Mouse (Mus musculus) heart, embryonic 11.5 days (tissue): ENCODE data around the gene Fbll1. TPM values are rescaled to one million over a fixed set of nuclear protein-coding genes. Genes with fewer than 3 reads are reported as not detected.

ENCODE experiments used
- ATAC-seq: fragments of 200-750 bp; cut with Nextera tagmentation; replicated peaks from 2 replicates; pipeline ENCODE4 v1.8.0; 2017; ENCODE audit warnings: moderate library complexity; ENCODE audit not compliant: insufficient number of reproducible peaks, low FRiP score, low TSS enrichment
- H3K27ac ChIP-seq: fragments of 300-500 bp; sonication (generic); 2 replicates; pipeline ENCODE4 v1.5.1; 2014; ENCODE audit warnings: mild to moderate bottlenecking, low read depth, low read length
- H3K27me3 ChIP-seq: fragments of 300-500 bp; sonication (generic); 2 replicates; pipeline ENCODE4 v1.6.1; 2014; ENCODE audit warnings: mild to moderate bottlenecking, low read length, mixed read lengths; ENCODE audit not compliant: control insufficient read depth, insufficient read depth
- H3K36me3 ChIP-seq: fragments of 300-500 bp; sonication (generic); 2 replicates; pipeline ENCODE4 v1.6.1; 2014; ENCODE audit warnings: mild to moderate bottlenecking, low read length, moderate library complexity, mixed read lengths; ENCODE audit not compliant: control insufficient read depth, insufficient read depth
- H3K4me1 ChIP-seq: fragments of 300-500 bp; sonication (generic); 2 replicates; pipeline ENCODE4 v1.6.1; 2014; ENCODE audit warnings: low read length; ENCODE audit not compliant: control insufficient read depth, insufficient read depth
- H3K4me2 ChIP-seq: fragments of 300-500 bp; sonication (generic); 2 replicates; pipeline ENCODE4 v1.6.1; 2014; ENCODE audit warnings: mild to moderate bottlenecking, moderate library complexity
- H3K4me3 ChIP-seq: fragments of 300-500 bp; sonication (generic); 2 replicates; pipeline ENCODE4 v1.5.1; 2014; ENCODE audit warnings: low read depth, low read length
- H3K9ac ChIP-seq: fragments of 300-500 bp; sonication (generic); 2 replicates; pipeline ENCODE4 v1.6.1; 2014; ENCODE audit warnings: mild to moderate bottlenecking, low read depth, low read length, moderate library complexity
- H3K9me3 ChIP-seq: fragments of 300-500 bp; sonication (generic); replicated peaks from 2 replicates; pipeline ENCODE4 v1.6.1; 2016; ENCODE audit warnings: low read length; ENCODE audit not compliant: control insufficient read depth
- WGBS: fragments of 180-500 bp; shearing (Covaris S2); extraction: QIAGEN DNeasy Blood & Tissue Kit; methylation state at CpG from one replicate; pipeline ENCODE4 v1.1.7; 2014; ENCODE audit not compliant: insufficient replicate concordance; 5-methylcytosine and 5-hydroxymethylcytosine counted together
- polyA plus RNA-seq: library from polyadenylated mRNA; unstranded; fragments of >200 nt; fragmentation: Nextera tagmentation; extraction: Ambion mirVana; gene quantifications from 2 replicates; pipeline ENCODE4 v1.2.1, GENCODE M21; 2014

Gene Fbll1
- polyA plus RNA-seq, 1 experiment from 2014 or later = not detected

DNA sequence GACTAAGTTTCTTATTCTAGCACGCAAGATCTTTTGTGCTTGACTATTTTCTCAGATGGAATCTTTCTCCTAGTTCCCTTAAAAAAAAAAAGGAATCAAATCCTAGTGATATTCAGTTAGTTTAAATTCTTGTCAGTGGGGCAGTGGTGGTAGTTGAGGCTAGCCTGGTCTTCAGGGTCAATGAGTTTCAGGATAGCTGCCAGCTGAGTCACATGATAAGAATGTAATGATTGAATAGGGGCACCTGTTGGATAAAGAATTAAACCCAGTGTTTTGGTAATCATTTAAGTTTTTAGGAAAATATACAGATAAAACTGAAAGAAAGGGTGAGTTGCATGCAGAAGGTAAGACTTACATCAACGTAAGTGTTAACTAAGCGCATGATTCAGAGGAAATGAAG lies 23.1 kb downstream of the Fbll1 start:
- Histone ChIP-seq H3K9ac (no peak overlapping the region), H3K27me3 (no peaks in the 10 kb centered on the region), H3K4me1 (no peaks in the 10 kb centered on the region; the same call in 1 of the 2 replicates), H3K9me3 (no peaks in the 10 kb centered on the region), H3K4me3 (no peak overlapping the region), H3K36me3 (peaks cover 18% of the 10 kb centered on the region), H3K27ac (no peak overlapping the region), H3K4me2 (no peak overlapping the region)
- ATAC-seq = no peak
- 99% methylated on average over 3 of the region's 3 CpGs for WGBS

DNA sequence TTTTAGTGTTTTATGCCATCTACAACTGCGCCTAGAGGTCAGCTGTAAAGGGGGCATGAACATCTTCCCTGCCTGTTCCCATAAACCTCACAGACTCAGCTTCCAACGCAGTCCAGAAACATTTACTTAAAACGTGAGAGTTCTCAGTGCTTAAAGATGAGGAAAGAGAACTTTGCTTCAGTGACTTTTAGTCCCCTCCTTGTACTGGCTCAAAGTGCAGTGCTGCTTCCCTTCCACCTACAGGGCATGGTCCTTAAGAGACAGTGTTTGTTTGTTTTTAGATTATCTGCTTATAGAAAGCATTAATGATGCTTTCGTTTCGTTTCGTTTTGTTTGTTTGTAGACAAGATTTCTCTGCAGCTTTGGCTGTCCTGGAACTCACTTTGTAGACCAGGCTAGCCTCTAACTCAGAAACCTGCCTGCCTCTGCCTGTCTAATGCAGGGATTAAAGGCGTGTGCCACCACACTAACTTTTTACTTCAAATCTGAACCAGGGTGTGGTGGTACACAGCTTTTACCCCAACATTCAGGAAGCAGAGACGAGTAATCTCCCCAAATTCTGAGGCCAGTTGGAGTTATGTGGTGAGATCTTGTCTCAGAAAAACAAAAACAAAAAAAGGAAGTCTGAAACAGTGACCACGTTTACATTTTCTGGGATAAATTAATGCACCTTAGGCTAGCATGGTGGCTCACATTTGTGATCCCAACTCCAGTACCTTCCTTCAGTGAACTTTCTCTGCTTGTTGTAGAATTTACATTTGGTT lies 27.8 kb downstream of the Fbll1 start:
- H3K4me1 ChIP-seq = no peaks in the 10 kb centered on the region; the same call in 1 of the 2 replicates
- H3K36me3 ChIP-seq = no peaks in the 10 kb centered on the region
- H3K9ac ChIP-seq = peak overlapping the region; percentile 95
- no peak for ATAC-seq
- H3K27me3 ChIP-seq = 0 out of 2 replicates have a peak, but pooled peaks cover under 1% of the 10 kb centered on the region
- no peaks in the 10 kb centered on the region for H3K9me3 ChIP-seq
- WGBS = 59% methylated on average over 9 of the region's 9 CpGs
- H3K4me2 ChIP-seq = peak overlapping the region; percentile 87
- H3K27ac ChIP-seq = no peak overlapping the region
- peak overlapping the region; percentile 73 for H3K4me3 ChIP-seq

GRCm38 (mm10) chr11:35769746-35770437 lies 28.8 kb downstream of the Fbll1 start:
- H3K27me3 ChIP-seq = 0 out of 2 replicates have a peak, but pooled peaks cover 2% of the 10 kb centered on the region
- H3K9me3 ChIP-seq = no peaks in the 10 kb centered on the region
- peak overlapping the region; percentile 95 for H3K27ac ChIP-seq
- under 1% methylated on average over 35 of the region's 41 CpGs for WGBS
- H3K4me1 ChIP-seq = no peaks in the 10 kb centered on the region; the same call in 1 of the 2 replicates
- peak; percentile 90 for ATAC-seq
- peak overlapping the region; percentile 73 for H3K4me3 ChIP-seq
- H3K9ac ChIP-seq = peak overlapping the region; percentile 95
- H3K4me2 ChIP-seq = peak overlapping the region; percentile 87
- no peaks in the 10 kb centered on the region for H3K36me3 ChIP-seq

DNA sequence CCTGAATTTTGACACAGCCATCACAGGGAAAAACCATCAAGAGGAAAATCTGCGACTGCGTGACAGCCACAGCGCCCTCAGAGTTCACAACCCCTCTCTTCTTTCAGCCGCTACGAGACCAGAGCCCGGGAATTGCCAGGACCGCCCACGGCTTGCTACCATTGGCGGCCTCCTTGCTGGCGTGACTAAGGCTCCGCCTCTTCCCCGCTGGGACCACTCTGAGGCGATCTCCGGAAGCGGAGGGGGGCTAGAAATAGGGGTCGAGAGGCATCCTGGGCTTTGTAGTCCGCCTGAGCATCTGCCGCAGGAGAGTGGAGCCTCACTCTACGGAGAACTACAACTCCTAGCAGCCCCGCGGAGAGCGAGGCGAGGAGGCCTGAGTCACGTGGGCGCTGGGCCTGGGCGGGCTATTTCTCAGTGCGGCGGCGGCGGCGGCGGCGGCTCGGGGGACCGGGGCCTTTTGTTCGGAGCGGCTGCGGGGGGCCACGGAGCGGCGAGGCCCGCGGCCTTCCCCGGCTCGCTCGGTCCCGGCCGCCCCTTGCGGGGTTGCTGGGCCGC lies 29.4 kb downstream of the Fbll1 start, which contains the start of gene Pank3:
TSS of gene Pank3 (plus strand) at position 297 of the 558 bp plus-strand sequence.
- Histone ChIP-seq H3K36me3 (no peaks in the 10 kb centered on the region), H3K9ac (peak within 1 kb of the TSS; percentile 95), H3K4me3 (peak within 1 kb of the TSS; percentile 73), H3K4me2 (peak within 1 kb of the TSS; percentile 87), H3K27me3 (0 out of 2 replicates have a peak, but pooled peaks cover 2% of the 10 kb centered on the region), H3K27ac (peak within 1 kb of the TSS; percentile 95), H3K9me3 (no peaks in the 10 kb centered on the region), H3K4me1 (no peaks in the 10 kb centered on the region; the same call in 1 of the 2 replicates)
- peak; percentile 99 for ATAC-seq
- WGBS = under 1% methylated on average over 40 of the region's 50 CpGs

- no peak for ATAC-seq
- Histone ChIP-seq H3K27ac (no peak overlapping the region), H3K4me1 (no peaks in the 10 kb centered on the region; the same call in 1 of the 2 replicates), H3K27me3 (0 out of 2 replicates have a peak, but pooled peaks cover 2% of the 10 kb centered on the region), H3K4me3 (no peak overlapping the region), H3K36me3 (no peaks in the 10 kb centered on the region), H3K4me2 (no peak overlapping the region), H3K9me3 (no peaks in the 10 kb centered on the region), H3K9ac (no peak overlapping the region)
- 91% methylated on average over 5 of the region's 5 CpGs for WGBS
These were observed 31.8 kb downstream of the Fbll1 start for GRCm38 (mm10) chr11:35766845-35767244.

DNA sequence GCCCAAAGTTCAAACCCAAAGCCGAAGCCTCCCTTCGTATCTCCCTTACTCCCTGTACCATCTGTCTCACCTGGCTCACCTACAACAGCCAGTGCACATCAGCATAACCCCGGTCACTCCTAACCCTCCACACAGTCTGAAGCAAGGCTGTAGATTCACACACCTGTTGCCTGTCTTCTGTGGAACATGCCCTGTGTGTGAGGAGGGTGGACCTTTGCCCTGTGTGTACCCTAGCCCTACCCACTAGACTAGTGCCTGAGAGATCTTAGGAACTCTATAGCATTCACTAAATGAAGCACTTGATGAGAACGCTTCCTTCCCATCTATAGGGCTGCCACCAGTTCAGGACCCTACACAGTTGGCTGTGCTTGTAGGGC lies 38.1 kb downstream of the Fbll1 start:
- Histone ChIP-seq H3K4me1 (no peaks in the 10 kb centered on the region), H3K9ac (no peak overlapping the region), H3K4me2 (no peak overlapping the region), H3K4me3 (no peak overlapping the region), H3K27me3 (no peaks in the 10 kb centered on the region), H3K9me3 (no peaks in the 10 kb centered on the region), H3K27ac (no peak overlapping the region), H3K36me3 (no peaks in the 10 kb centered on the region)
- ATAC-seq = no peak
- 81% methylated on average over 4 of the region's 4 CpGs for WGBS

DNA sequence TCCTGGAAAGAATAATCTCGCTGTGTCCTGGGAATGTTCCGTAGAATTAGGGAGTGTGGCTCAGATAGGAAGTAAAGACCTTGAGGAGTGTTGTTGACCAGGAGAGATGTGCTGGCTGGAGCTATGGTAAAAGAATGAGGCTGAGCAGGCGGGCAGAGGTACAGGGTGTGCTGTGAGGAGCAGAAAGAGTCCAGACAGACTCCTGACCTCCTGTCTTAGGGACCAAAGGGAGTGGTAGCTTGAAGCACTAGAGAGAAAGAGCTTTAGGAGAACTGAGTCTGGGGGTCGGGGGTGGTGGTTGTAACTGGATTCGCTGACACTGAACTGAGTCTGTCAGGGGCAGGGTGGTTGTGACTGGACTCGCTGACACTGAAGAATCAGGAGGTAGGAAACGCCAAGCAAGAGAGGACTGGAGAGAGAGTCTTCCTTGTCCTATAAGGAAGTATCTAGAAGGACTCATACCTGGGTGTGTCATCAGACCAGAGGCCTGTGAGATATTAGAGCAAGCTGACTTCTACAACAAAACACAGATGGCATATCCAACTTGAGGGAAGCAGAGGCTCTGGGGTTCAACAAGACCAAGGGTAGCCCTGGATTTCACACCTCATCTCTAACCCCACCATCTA lies 38.6 kb downstream of the Fbll1 start:
- Histone ChIP-seq H3K4me3 (no peak overlapping the region), H3K27ac (no peak overlapping the region; the same call in 1 of the 2 replicates), H3K9me3 (no peaks in the 10 kb centered on the region), H3K27me3 (no peaks in the 10 kb centered on the region), H3K4me2 (no peak overlapping the region), H3K36me3 (no peaks in the 10 kb centered on the region), H3K4me1 (no peaks in the 10 kb centered on the region), H3K9ac (no peak overlapping the region)
- ATAC-seq = no peak
- 59% methylated on average over 7 of the region's 7 CpGs for WGBS
